Mouse (Mus musculus): ENCODE measurements around the gene Rapgef5. TPM values are rescaled to one million over a fixed set of nuclear protein-coding genes. Genes with fewer than 3 reads are reported as not detected.

Rapgef5 gene
- total RNA-seq, 2 experiments from 2014 or later = 0.66 to 0.94 TPM

DNA sequence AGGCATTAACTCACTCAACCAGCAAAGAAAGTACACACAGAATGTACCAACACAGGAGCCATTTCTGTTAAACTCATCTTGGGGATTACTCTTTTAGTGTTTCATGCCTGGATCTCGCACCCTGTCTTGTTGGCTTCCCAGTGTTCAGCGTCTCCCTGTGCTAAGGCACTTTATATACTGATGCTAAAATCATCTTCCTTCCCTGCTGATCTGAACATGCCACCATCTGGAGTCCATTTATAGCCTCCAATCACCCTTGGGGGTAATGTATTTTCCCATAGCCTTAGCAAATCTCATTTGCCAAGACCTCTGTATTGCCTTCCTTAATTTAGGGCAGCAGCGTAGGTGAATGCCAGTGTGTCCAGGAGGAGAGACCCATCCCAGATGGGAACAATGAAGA, 11.6 kb downstream of the Rapgef5 start:
- no peak for ATAC-seq (replicated peaks; ENCODE audit: low FRiP score, low TSS enrichment, poor library complexity, severe bottlenecking)

DNA sequence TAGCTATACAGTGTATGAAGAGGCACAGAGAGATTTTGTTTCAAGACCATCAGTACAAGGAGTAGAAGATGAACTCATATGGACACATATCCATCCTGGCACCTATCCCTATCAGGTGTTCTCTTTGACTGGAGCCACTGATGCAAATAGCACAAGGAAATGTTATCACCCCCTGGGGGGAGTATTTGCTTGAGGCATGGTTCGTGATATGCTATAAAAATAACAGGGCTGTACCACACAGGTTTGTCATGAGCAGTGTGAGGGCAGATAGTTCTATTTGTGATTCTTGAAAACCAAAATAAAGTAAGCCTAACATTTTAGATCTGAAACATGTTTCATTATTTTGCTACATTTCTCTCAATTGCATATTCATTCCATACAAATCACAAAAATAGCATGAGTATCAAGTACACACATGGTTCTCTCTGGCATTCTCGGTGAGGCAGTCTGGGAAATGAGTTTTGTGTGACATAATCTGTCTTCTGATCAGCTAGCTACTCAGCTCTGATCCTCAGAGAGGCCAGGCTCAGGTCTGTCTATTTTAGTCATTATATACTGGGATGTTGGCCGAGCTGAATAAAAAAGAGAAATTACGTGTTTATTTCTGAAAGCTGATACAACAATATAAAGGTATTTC, 12.3 kb downstream of the Rapgef5 start:
- no peak for ATAC-seq (replicated peaks; ENCODE audit: low FRiP score, low TSS enrichment, poor library complexity, severe bottlenecking)

DNA sequence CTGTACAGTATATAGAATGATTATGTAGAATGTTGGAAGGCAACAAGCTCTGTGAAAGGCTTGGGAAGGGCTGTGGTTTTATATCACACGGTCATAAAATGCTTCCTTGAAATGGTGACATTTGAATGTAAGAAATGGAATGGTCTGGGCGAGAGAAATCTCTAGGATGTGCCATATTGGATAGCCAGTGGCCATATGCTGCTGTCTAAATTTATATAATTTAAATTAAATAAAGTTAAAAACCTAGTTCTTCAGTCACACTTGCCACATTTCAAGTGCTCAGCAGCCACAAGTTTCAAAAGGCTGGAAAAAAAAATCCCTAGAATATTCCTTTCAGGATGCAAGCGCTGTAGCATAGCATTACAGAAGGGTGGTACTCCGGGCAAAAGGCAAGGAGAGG, 14.8 kb downstream of the Rapgef5 start:
- ATAC-seq (replicated peaks; ENCODE audit: low FRiP score, low TSS enrichment, poor library complexity, severe bottlenecking) = no peak

DNA sequence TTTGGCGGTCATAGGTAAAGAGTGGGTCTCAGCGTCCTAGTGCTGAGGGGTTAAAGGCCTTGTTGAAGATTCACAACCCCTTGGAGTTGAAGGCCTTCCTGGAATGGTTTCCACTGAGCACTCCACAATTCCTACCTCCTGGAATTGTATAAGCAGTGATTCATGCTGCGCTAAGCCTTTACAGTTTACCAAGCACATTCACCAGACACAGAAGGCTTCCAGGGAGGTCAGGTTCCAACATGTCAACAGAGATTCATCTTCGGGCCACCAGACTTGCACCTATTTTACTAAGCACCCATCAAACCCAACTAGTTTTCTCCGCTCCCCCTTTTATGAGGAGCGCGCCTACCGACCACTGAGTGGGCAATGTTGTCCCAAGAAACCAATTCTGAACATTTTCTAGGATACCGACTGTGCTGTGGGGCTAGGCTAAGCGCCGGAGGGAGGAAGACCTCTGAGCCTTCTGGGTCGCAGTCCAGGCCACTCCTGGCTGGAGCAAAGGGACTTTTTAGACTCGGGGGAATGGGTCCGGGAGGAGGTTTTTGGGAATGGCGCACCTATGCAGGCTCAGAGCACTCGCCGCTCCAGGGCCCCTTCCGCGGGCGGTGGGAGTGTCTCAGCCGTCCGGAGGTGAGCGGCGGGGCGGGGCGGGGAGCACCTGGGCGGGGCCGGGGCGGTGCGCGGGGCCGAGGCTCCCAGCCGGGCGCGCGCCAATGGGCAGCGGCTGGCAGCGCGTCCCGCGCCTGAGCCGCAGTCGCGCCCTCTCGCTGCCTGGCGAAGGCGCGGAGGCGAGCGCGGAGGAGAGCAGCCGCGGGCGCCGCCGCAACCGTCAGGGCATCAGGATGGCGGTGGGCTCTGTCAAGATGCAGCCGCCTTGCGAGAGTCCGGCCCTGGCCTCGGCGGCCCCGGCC, 17.2 kb downstream of the Rapgef5 start:
- no peak; the same call in 1 of the 2 replicates for ATAC-seq (replicated peaks; ENCODE audit: low FRiP score, low TSS enrichment, poor library complexity, severe bottlenecking)

DNA sequence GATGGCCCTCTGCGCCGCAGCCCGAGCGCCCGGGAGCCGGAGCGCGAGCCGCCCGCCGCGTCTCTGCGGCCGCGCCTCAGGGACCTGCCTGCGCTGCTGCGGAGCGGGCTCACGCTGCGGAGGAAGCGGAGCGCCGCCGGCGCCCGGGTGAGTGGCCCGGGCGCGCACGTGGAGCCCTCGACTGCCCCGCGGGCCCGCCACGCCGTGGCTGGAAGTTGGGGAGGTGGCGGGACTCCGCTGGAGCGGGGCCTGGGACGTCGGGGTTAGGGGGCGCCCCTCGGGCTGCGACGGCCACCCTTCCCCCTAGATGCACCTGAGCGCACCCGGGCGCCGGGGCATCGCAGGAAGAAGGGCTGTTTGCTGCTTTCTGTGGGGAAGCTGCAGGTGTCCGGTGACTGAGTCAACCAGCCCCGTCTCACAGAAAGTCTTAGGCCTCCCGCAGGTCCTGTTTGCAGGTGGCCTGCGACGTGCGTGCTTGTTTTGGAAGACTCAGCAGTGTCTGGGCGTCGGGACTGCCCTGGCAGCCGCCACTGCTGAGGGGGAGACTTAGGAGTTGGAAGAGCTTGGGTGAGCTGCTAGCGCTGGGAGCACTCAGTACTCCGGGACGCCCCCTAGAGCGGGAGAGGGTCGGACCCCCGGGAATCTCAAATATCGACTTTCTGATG, 17.9 kb downstream of the Rapgef5 start:
- 0 out of 2 replicates have a peak, but pooled peaks have one; percentile 45 for ATAC-seq (replicated peaks; ENCODE audit: low FRiP score, low TSS enrichment, poor library complexity, severe bottlenecking)

DNA sequence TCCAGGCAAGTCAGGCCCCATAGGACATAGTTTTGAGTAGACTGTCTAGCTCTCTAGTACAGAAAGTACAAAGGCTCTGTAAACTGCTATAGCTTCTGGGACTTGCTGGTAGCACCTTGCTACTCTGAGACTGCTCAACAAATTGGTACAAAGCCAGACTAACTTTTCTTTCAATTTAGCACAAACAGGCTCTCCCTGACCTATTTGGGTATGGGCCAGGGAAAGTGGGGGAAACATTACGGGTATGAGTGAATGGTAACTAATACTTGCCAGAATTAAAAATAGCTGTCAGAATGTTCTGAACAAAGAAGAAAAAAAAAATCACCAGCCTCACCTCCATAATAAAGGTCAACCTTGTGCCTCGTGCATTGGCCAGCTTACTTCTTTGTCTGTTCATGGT, 24.1 kb downstream of the Rapgef5 start:
- ATAC-seq (replicated peaks; ENCODE audit: low FRiP score, low TSS enrichment, poor library complexity, severe bottlenecking) = no peak

DNA sequence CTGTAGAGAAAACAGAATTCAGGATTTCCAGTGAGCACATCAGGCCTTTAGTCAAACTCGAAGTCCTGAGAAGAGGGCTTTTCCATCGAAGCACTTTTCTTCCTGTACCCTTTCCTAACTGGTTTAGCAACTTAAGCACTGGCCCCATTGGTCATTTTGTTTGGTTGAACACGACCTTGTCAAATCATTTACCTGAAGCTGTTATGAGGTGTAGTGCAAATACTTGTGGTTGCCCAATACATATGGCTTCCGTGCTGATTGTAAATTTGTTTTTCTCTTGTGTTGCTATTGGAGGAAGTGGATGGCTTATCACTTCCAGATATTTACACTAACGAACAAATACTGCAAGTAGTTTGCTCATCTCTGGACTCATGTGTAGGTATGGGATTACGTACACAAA, 29.0 kb downstream of the Rapgef5 start:
- no peak for ATAC-seq (replicated peaks; ENCODE audit: low FRiP score, low TSS enrichment, poor library complexity, severe bottlenecking)

DNA sequence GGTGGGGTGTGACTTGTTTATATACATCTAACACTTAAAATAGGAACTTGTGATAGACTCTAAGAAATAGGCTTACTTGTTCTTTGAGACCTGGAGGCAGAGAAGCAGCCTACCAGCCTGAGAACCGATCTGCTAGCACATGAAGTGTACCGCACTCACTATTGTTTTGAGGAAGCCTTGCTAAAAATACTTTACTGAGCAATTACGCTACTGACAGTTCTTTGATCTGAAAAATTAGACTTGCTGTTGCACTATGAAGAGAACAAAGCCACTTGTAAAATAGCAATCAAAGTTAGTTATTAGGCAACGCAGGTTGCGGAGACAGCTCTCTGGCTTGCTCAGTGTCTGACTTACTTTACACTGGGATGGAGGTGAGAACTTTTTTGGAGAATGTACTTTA, 37.1 kb downstream of the Rapgef5 start:
- no peak for ATAC-seq (replicated peaks; ENCODE audit: low FRiP score, low TSS enrichment, poor library complexity, severe bottlenecking)

DNA sequence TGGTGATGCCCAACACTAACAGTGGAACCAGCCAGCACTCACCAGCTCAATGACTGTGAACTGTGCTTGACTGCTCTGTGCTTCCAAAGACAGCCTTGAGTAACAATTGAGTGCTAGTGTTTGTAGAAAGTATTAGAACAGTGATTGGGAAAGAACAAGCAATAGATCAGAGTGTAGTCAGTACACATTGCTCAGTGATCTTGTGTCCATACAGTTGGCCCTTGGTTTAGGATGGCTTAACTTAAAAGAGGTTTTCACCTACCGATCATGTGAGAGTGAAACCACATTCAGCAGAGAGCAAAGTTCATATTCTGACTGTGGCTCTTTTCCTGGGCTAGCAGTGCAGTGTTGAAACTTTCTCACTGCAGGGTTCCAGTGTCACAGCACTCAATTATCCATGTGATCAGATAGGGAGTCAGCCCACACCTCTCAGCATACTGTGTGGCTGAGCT, 38.4 kb downstream of the Rapgef5 start:
- ATAC-seq (replicated peaks; ENCODE audit: low FRiP score, low TSS enrichment, poor library complexity, severe bottlenecking) = no peak

DNA sequence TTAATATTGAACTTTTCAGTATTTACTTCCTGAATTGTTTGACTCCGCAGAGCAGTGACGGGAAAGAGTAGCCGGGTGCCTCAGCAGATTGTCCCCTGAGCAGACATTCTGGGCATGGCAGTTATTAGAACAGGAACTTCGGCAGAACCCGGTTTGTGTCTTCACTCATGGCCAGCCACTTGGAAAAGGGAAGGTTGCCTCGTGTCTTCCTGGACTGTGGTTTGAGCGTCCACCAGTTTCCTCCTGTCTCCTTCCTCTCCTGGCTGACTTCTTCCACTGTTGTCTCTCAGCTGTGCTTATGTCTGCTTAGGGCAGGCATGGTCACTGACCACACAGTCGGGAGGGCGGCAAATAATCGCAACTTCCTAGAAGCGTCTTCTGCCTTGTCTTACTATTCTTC, 44.2 kb downstream of the Rapgef5 start:
- 0 out of 2 replicates have a peak, but pooled peaks have one; percentile 25 for ATAC-seq (replicated peaks; ENCODE audit: low FRiP score, low TSS enrichment, poor library complexity, severe bottlenecking)

DNA sequence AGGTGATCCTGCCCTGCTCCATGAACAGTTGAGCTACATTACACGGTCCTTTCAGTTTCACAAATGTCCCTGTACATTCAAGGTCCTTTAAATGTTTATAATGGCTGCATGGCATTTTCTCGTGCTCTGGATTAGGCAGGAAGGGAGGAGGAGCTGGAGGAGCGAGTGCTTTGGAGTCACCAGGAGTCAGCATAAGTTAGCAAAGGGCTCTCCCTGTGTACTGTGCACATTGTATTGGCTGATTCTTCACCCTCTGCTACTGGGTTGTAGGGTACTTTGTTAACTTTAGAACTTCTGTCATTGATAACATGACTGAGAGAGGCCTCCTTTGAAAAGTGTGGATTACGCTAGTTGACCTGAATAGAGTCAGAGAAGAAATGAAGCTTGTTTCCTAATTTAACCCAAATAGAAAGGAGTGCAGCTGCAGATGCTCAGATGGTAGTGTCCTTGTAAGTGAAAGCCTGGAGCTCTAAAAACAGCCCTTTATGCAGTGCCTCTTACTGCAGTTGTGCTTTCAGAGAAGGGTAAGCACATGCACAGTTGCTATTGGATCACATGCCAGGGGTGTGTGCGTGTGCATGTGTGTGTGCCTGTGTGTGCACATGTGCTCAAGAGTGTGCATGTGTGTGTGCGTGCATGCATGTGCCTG, 45.3 kb downstream of the Rapgef5 start:
- ATAC-seq (replicated peaks; ENCODE audit: low FRiP score, low TSS enrichment, poor library complexity, severe bottlenecking) = no peak

DNA sequence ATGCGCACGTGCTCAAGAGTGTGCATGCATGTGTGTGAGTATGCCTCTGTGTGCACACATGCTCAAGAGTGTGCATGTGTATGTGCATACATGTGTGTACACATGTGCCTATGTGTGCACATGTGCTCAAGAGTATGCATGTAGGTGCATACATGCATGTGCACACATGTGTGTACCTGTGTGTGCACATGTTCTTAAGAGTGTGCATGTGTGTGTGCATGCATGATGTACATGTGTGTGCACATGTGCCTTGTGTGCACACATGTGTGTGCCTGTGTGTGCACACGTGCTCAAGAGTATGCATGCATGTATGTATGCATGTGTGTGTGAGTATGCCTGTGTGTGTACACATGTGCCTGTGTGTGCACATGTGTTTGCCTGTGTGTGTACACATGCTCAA, 45.8 kb downstream of the Rapgef5 start:
- no peak for ATAC-seq (replicated peaks; ENCODE audit: low FRiP score, low TSS enrichment, poor library complexity, severe bottlenecking)

DNA sequence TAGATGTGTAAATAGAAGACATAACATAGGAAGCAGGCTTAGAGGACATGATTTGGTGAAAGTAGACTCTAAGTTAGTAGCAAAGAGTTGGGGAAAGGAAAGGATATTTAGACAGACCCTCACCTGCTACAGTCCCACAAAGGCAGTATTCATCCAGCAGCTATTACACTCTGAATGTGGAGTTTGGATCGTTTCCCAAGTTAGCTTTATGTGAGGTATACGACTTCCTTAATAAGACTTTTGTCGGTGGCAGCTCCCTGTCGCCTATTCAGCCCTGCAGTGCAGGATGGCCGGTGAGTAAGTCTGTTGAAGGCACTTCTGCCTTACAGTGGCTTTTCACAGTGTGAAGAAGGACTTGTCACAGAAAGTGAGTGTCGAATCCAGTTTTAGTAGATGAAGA, 47.6 kb downstream of the Rapgef5 start:
- ATAC-seq (replicated peaks; ENCODE audit: low FRiP score, low TSS enrichment, poor library complexity, severe bottlenecking) = no peak

DNA sequence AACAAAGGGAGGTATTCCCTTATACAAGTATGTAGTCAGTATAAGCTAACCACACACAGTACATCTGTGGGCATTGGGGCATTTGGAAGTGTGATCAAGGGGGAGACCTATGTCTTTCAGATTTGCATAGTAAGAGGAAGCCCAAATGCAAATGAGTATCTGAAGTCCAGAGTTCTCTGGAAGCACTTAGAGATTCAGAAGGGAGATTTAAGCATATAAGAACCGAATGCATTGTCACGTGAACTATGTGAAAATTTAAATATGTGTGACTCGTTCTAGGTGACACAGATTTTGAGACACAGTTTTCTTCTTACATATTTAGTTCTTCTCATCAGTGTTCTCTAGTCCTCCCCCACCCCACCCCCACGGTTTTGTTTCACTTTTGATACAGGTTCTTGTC, 50.0 kb downstream of the Rapgef5 start:
- ATAC-seq (replicated peaks; ENCODE audit: low FRiP score, low TSS enrichment, poor library complexity, severe bottlenecking) = no peak

DNA sequence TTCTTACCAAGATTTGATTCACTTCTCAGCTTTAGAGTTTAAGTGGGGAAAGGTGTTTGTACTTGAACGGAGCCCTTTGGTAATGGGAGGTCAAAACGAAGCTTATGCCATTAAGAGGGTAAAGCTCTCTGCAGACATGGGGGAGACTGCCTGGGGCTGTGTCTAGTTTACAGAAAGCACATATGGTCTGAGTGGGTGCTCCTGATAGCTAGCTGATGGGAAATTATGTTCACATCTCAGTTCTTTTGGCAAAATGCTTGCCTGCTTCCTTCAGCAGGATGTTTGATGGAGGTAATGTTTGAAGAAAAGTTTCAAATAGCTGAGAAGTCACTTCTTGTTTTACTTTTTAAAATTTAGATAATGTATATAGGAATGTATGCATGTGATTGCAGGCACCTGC, 53.4 kb downstream of the Rapgef5 start:
- ATAC-seq (replicated peaks; ENCODE audit: low FRiP score, low TSS enrichment, poor library complexity, severe bottlenecking) = no peak

DNA sequence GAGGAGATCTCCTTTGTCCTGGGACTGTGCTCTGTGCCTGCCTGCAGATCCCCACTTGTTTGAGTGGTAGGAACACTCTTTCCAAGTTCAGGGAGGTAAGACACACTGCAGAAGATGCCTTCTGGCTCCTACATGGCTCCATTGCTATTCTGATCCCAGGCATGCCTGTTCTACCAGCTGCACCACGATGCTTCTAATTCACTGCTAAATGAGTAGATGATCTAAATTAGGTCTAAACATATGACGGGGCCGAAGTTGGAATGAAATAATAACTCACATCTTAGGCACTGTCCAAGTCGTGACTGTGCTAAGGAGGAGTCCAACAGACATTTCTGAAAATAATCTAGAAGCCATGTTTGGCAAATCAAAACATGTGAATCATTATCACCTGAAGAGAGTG, 68.0 kb downstream of the Rapgef5 start:
- no peak for ATAC-seq (replicated peaks; ENCODE audit: low FRiP score, low TSS enrichment, poor library complexity, severe bottlenecking)

DNA sequence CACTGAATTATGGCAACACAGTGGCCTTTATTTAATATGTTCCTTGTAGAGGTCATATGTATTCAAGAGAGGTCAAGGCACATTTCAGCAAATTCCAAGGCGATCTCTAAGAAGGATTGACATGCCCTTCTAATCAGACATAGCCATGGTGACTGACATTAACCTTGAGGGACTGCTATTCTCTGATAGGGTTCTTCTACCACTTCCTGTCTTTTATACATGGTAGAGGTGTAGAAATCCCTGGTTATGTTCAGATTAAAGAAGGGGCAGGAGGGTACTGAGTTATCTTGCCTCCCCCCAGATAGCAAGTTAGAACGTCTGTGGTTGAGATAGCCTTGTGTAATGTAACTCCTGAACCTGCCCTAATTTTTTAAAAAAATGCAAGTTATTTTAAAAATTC, 69.1 kb downstream of the Rapgef5 start:
- peak; percentile 56; the same call in 1 of the 2 replicates for ATAC-seq (replicated peaks; ENCODE audit: low FRiP score, low TSS enrichment, poor library complexity, severe bottlenecking)

DNA sequence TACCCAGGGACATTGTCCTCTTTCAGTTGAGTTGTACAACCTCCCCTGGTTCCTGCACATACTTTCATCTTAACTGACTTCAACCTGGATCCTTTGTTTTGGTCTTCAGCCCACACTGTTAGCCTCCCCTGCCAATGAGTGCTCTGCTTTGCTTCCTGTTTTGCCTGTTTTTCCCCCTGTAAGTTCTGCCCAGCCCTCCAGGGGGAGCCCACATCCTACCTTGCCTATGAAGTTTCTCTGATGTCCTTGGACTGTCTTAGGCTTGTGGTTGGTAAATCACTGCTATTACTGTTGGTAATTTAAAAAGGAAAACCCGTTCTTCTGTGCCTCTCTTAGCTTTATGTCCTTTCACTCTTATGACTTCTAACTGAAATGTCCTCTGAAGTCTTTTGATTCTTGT, 69.8 kb downstream of the Rapgef5 start:
- ATAC-seq (replicated peaks; ENCODE audit: low FRiP score, low TSS enrichment, poor library complexity, severe bottlenecking) = peak; percentile 86

DNA sequence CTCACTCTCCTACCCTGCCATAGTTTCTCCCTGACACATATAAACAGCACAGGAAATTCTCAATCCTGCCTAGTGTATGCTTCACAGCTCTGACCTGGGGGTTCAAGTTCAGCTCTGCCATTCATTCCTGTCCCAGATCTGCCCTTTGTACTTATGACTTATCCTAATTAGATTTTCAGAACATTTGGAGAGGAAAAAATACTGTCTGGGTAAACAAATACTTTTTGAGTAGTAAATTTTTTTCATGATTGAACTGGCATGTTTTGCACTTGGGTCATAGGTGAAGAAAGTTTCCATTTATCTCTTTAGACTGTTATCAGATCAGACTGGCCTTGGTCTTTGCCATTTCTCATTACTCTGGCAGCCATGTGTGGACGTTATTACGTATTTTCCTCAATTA, 72.9 kb downstream of the Rapgef5 start:
- ATAC-seq (replicated peaks; ENCODE audit: low FRiP score, low TSS enrichment, poor library complexity, severe bottlenecking) = no peak

DNA sequence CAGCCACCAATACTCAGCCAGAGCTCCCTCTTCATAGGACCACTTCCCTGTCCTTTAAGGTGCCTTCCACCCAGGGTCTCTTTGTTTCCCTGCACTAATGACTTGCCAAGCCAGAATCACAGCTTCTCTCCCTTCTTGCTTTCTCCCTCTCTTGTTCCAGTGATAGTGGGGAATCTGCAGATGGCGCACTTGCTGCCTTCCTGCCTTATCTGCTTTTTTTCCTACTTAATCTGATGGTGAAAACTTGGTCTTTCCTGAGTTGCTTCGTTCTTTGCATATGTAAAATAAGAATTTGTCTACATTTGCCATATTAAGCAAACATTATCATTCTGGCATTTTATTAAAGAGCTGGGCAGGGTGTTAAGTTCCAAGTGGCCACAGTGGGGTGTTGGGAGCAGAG, 75.7 kb downstream of the Rapgef5 start:
- no peak for ATAC-seq (replicated peaks; ENCODE audit: low FRiP score, low TSS enrichment, poor library complexity, severe bottlenecking)

Data from megakaryocyte-erythroid progenitor cell, adult 5-6 weeks (primary cell).